Mouse (Mus musculus) MEL (cell line): ENCODE data around the gene Scaper.

Experiments
- BHLHE40 ChIP-seq: IDR thresholded peaks from 2 replicates; pipeline ENCODE4 v1.6.1; 2012; ENCODE audit warnings: low read depth, mild to moderate bottlenecking, inconsistent platforms, low read length, improper control_type of control experiment, borderline replicate concordance
- CHD1 ChIP-seq: IDR thresholded peaks from 2 replicates; pipeline ENCODE4 v1.6.1; 2012; ENCODE audit warnings: low read depth, mild to moderate bottlenecking, inconsistent platforms, low read length, improper control_type of control experiment
- CTCF ChIP-seq, 3 experiments: IDR thresholded peaks in 2 of 3; conservative IDR thresholded peaks in 1 of 3; 2 replicates each; pipeline ENCODE4 v1.5.1; 2011 to 2012; ENCODE audit warnings: low read length in 3 of 3, low read depth in 2 of 3, mild to moderate bottlenecking in 2 of 3, improper control_type of control experiment in 1 of 3, inconsistent platforms in 1 of 3, mixed read lengths in 1 of 3, moderate library complexity in 1 of 3; ENCODE audit not compliant: control insufficient read depth in 1 of 3, insufficient read depth in 1 of 3, poor library complexity in 1 of 3, severe bottlenecking in 1 of 3
- ELF1 ChIP-seq: IDR thresholded peaks from 2 replicates; pipeline ENCODE4 v1.6.1; 2014; ENCODE audit warnings: low read depth, mild to moderate bottlenecking, inconsistent platforms, low read length, improper control_type of control experiment, moderate library complexity
- EP300 ChIP-seq, 2 experiments: IDR thresholded peaks; 2 replicates each; pipeline ENCODE4 v1.6.1; 2011; ENCODE audit warnings: improper control_type of control experiment in 2 of 2, low read length in 2 of 2, low read depth in 1 of 2, mild to moderate bottlenecking in 1 of 2
- GATA1 ChIP-seq: IDR thresholded peaks from 2 replicates; pipeline ENCODE4 v1.6.1; 2011; ENCODE audit warnings: low read depth, low read length, improper control_type of control experiment
- KAT2A ChIP-seq: conservative IDR thresholded peaks from 2 replicates; pipeline ENCODE4 v1.6.1; 2012; ENCODE audit warnings: low read depth, low read length, improper control_type of control experiment, inconsistent platforms
- POLR2A ChIP-seq, 2 experiments: IDR thresholded peaks; 2 replicates each; pipeline ENCODE4 v1.6.1; 2011 to 2012; ENCODE audit warnings: low read length in 2 of 2, mild to moderate bottlenecking in 2 of 2, control low read depth in 1 of 2, improper control_type of control experiment in 1 of 2, low read depth in 1 of 2, moderate library complexity in 1 of 2; ENCODE audit not compliant: control insufficient read depth in 1 of 2, insufficient read depth in 1 of 2, poor library complexity in 1 of 2
- POLR2AphosphoS5 ChIP-seq: IDR thresholded peaks from 2 replicates; pipeline ENCODE4 v1.6.1; 2012; ENCODE audit warnings: low read depth, borderline replicate concordance, mild to moderate bottlenecking, inconsistent platforms, low read length, moderate library complexity, mixed read lengths
- TAL1 ChIP-seq: IDR thresholded peaks from 2 replicates; pipeline ENCODE4 v1.6.1; 2012; ENCODE audit warnings: mild to moderate bottlenecking, inconsistent platforms, low read length, moderate library complexity, mixed read lengths
- TCF12 ChIP-seq: IDR thresholded peaks from 2 replicates; pipeline ENCODE4 v1.6.1; 2014; ENCODE audit warnings: low read depth, mild to moderate bottlenecking, inconsistent platforms, low read length, improper control_type of control experiment, moderate library complexity
- UBTF ChIP-seq: IDR thresholded peaks from 2 replicates; pipeline ENCODE4 v1.6.1; 2012; ENCODE audit warnings: low read depth, mild to moderate bottlenecking, inconsistent platforms, low read length, improper control_type of control experiment, moderate library complexity, borderline replicate concordance; ENCODE audit not compliant: insufficient read depth
- ZMIZ1 ChIP-seq: IDR thresholded peaks from 2 replicates; pipeline ENCODE4 v1.6.1; 2012; ENCODE audit warnings: low read depth, mild to moderate bottlenecking, inconsistent platforms, low read length, improper control_type of control experiment, moderate library complexity

DNA sequence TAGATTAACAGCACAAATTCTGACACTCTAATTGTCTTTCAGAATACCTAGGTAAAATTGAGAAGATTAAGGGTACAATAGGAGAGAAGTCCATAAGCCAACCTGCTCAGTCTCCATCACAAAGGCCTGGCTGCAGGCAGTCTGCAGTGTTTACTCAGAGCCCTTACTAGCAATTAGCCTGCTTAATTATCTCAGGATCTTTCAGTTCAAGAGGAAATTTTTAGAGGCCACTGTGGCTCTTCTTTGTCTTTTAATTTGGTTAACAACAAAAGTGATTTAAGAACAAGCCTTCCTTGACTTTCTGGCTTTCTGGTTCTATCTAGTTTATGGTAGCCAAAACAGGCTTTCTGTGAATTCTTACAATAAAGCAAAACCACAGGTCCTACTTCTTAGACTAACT, 339.3 kb downstream of the Scaper start:
- TF ChIP-seq UBTF (no peak), POLR2A (IDR thresholded peaks at IDR 0.05; ENCODE audit: control insufficient read depth in 1 of 2, insufficient read depth in 1 of 2, low read depth in 1 of 2, low read length in 2 of 2, poor library complexity in 1 of 2) (no peak), CTCF (IDR thresholded peaks at IDR 0.05 in 2 of 3, conservative IDR thresholded peaks at IDR 0.05 in 1 of 3; ENCODE audit: control insufficient read depth in 1 of 3, insufficient read depth in 1 of 3, low read depth in 2 of 3, low read length in 3 of 3, poor library complexity in 1 of 3, severe bottlenecking in 1 of 3) (no peak), GATA1 (no peak), EP300 (IDR thresholded peaks at IDR 0.05; ENCODE audit: low read depth in 1 of 2, low read length in 2 of 2) (no peak), ELF1 (no peak), ZMIZ1 (no peak), TAL1 (no peak), TCF12 (no peak), CHD1 (no peak), KAT2A (no peak), POLR2AphosphoS5 (no peak), BHLHE40 (no peak)
